Mouse (Mus musculus): ENCODE measurements around the gene Lonp2.

DNA sequence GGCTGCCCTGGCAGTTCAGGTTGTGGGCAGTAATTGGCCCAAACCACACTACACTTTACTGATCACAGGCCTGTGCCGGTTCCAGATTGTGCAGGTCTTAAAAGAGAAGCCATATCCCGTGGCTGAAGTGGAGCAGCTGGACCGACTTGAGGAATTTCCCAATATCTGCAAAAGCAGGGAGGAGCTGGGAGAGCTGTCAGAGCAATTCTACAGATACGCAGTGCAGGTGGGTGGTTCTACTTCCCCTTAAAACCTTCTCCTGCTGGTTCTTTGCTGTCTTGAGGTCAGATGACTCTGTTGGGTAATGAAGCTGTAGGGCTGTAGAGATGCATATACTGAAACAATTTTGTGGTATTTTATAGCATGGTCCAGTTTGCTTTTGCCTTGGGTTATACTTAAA is 7.6 kb downstream of the Lonp2 start:
- TF ChIP-seq POLR2A (IDR thresholded peaks at IDR 0.05; ENCODE audit: borderline replicate concordance, low read depth, low read length): no peak
- TF ChIP-seq CTCF (IDR thresholded peaks at IDR 0.05; ENCODE audit: low read depth, low read length): no peak

All from bone marrow macrophage, adult 2 months (primary cell).